Mouse (Mus musculus): ENCODE measurements around the gene Iqce. TPM values are rescaled to one million over a fixed set of nuclear protein-coding genes. Genes with fewer than 3 reads are reported as not detected.

Gene Iqce
- polyA plus RNA-seq, 1 experiment from 2014 or later = 30.8 TPM

DNA sequence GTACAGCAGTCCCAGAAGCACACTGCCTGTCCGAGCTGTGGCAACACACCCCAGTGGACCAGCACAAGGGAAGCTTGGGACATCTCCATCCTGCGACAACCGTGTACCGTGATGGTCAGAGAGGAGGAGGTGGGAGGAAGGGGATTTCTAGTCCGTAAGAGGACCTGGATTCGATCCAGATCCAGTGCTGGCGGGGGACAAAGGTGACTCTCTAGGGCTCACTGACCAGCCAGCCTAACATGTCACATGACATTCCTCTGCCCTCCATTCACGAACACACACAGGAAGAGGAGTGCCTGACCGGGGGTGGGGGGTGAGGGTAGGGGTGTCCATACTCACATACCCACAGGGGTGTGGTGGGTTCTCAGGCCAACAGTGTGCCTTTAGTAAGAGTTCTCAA lies 2.4 kb downstream of the Iqce start:
- no peak overlapping the region for H3K27ac ChIP-seq (ENCODE audit: low read length)
- H3K27me3 ChIP-seq (replicated peaks; ENCODE audit: control insufficient read depth, insufficient read depth, low read length) = no peaks in the 10 kb centered on the region
- no peak overlapping the region for H3K4me3 ChIP-seq (replicated peaks; ENCODE audit: low read length)
- no peak overlapping the region for H3K4me2 ChIP-seq (ENCODE audit: low read length)
- no peak for ATAC-seq
- peaks cover 20% of the 10 kb centered on the region for H3K4me1 ChIP-seq (replicated peaks; ENCODE audit: control insufficient read depth, insufficient read depth, low read length)
- H3K36me3 ChIP-seq (ENCODE audit: control insufficient read depth, insufficient read depth) = peaks cover 8% of the 10 kb centered on the region; the same call in 1 of the 2 replicates
- WGBS = 77% methylated on average over 9 of the region's 9 CpGs
- H3K9me3 ChIP-seq (ENCODE audit: control insufficient read depth, low read length) = no peaks in the 10 kb centered on the region
- no peak overlapping the region for H3K9ac ChIP-seq (replicated peaks; ENCODE audit: low read depth, low read length)

DNA sequence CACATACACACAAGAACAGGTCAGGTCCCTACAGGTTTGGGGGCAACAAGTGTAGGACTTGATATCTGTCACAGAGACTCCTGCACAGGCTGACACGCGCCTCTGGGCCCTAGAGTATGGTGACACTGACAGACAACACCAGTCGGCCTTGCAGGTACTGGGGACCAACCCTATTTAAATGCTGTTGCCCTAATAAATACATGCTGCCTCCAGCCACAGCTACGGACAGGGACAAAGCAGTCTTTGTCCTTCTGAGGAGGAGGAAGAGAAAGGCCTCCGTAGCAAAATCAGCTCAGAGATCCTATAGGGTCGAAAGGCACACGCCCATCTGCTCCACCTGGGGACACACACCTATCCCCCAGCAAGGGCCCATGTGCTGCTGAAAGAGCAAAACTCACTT lies 6.2 kb downstream of the Iqce start:
- peaks cover 16% of the 10 kb centered on the region for H3K36me3 ChIP-seq (ENCODE audit: control insufficient read depth, insufficient read depth)
- H3K4me1 ChIP-seq (replicated peaks; ENCODE audit: control insufficient read depth, insufficient read depth, low read length) = peaks cover 4% of the 10 kb centered on the region
- H3K27ac ChIP-seq (ENCODE audit: low read length) = no peak overlapping the region
- H3K9ac ChIP-seq (replicated peaks; ENCODE audit: low read depth, low read length) = no peak overlapping the region
- no peak overlapping the region for H3K4me2 ChIP-seq (ENCODE audit: low read length)
- ATAC-seq = no peak
- H3K27me3 ChIP-seq (replicated peaks; ENCODE audit: control insufficient read depth, insufficient read depth, low read length) = no peaks in the 10 kb centered on the region
- 85% methylated on average over 7 of the region's 7 CpGs for WGBS
- H3K4me3 ChIP-seq (replicated peaks; ENCODE audit: low read length) = no peak overlapping the region
- H3K9me3 ChIP-seq (ENCODE audit: control insufficient read depth, low read length) = no peaks in the 10 kb centered on the region

DNA sequence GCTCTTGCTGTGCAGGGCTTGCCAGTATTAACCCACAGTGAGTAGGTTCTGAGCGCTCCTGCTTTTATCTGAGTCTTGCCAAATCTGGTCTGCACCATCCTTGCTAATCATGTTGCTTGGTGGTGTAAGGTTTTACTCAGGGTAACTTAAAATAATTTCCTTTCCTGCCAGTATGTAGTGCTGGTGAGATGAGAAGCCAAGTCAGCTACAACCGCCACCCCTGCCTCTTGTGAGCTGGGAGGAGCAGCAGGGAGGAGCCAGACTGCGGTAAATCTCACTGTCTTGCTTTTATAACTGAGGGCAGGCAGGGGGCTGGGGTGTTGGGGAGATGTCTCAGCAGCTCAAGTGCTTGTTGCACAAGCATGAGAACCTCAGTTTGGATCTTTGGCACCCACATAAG lies 13.7 kb downstream of the Iqce start:
- Histone ChIP-seq H3K27me3 (replicated peaks; ENCODE audit: control insufficient read depth, insufficient read depth, low read length) (no peaks in the 10 kb centered on the region), H3K27ac (ENCODE audit: low read length) (no peak overlapping the region), H3K36me3 (ENCODE audit: control insufficient read depth, insufficient read depth) (peaks cover 16% of the 10 kb centered on the region), H3K4me2 (ENCODE audit: low read length) (no peak overlapping the region), H3K9me3 (ENCODE audit: control insufficient read depth, low read length) (no peaks in the 10 kb centered on the region), H3K4me1 (replicated peaks; ENCODE audit: control insufficient read depth, insufficient read depth, low read length) (no peaks in the 10 kb centered on the region), H3K9ac (replicated peaks; ENCODE audit: low read depth, low read length) (no peak overlapping the region), H3K4me3 (replicated peaks; ENCODE audit: low read length) (no peak overlapping the region)
- WGBS = 78% methylated on average over 3 of the region's 3 CpGs
- ATAC-seq = no peak

DNA sequence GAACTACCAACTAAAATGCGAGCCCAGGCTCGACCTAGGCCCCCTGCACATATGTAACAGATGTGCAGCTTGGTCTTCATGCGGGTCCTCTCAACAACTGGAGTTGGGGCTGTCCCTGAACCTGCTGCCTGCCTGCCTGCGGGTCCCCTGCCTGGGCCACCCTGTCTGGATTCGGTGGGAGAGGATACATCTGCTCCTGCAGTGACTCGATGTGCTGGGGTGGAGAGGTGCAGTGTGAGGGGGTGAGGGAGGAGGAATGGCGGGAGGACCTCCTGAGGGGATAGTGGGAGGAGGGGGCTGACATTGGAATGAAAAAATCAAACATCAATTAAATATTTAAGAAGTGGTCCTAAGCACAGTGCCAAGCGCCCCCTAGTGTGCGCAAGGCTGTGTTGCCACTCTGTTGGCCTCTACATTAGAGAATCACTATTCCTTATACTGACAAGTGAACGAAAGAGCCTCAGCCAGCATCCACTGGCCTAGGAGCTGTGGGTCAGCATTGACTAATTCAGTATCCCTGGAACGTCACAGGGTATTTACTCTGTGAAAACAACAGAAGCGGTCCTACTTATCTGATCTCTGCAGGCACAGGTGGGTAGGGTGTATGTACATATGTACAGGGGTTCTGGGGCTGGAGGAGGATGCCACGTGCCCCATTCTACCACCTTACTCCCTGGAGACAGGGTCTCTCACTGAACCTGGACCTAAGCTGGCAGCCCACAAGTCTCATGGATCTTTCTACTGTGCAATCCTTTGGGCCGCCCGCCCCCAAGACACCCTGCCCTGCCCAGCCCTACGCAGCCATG lies 17.6 kb downstream of the Iqce start:
- no peaks in the 10 kb centered on the region for H3K27me3 ChIP-seq (replicated peaks; ENCODE audit: control insufficient read depth, insufficient read depth, low read length)
- H3K4me3 ChIP-seq (replicated peaks; ENCODE audit: low read length) = no peak overlapping the region
- H3K27ac ChIP-seq (ENCODE audit: low read length) = no peak overlapping the region
- no peaks in the 10 kb centered on the region for H3K4me1 ChIP-seq (replicated peaks; ENCODE audit: control insufficient read depth, insufficient read depth, low read length)
- no peaks in the 10 kb centered on the region for H3K9me3 ChIP-seq (ENCODE audit: control insufficient read depth, low read length)
- 64% methylated on average over 16 of the region's 16 CpGs for WGBS
- ATAC-seq = 0 out of 2 replicates have a peak, but pooled peaks have one; percentile 66
- H3K9ac ChIP-seq (replicated peaks; ENCODE audit: low read depth, low read length) = no peak overlapping the region
- peaks cover 11% of the 10 kb centered on the region for H3K36me3 ChIP-seq (ENCODE audit: control insufficient read depth, insufficient read depth)
- no peak overlapping the region for H3K4me2 ChIP-seq (ENCODE audit: low read length)

DNA sequence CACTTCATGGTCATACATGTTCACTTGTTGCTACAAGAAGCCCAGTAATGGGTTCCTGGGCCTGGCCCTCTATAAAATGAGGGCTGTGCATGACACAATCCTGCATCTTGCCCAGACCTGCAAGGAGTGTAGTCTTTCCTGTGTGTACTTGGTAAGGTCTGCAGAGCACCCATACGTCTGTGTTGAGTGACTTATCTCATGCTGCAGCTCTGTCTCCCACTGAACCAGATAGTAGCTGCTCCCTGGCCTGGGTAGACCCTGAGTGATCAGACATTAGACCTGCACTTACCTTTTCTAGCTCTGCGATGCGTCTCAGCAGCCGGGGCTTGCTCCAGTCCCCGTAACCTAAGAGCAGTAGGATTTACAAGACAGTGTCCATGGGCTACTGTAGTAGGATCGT lies 20.1 kb downstream of the Iqce start:
- Histone ChIP-seq H3K9me3 (ENCODE audit: control insufficient read depth, low read length) (no peaks in the 10 kb centered on the region), H3K27me3 (replicated peaks; ENCODE audit: control insufficient read depth, insufficient read depth, low read length) (no peaks in the 10 kb centered on the region), H3K4me1 (replicated peaks; ENCODE audit: control insufficient read depth, insufficient read depth, low read length) (no peaks in the 10 kb centered on the region), H3K4me3 (replicated peaks; ENCODE audit: low read length) (no peak overlapping the region), H3K4me2 (ENCODE audit: low read length) (no peak overlapping the region), H3K27ac (ENCODE audit: low read length) (no peak overlapping the region), H3K36me3 (ENCODE audit: control insufficient read depth, insufficient read depth) (peaks cover 7% of the 10 kb centered on the region; the same call in 1 of the 2 replicates), H3K9ac (replicated peaks; ENCODE audit: low read depth, low read length) (no peak overlapping the region)
- 99% methylated on average over 6 of the region's 6 CpGs for WGBS
- no peak for ATAC-seq

DNA sequence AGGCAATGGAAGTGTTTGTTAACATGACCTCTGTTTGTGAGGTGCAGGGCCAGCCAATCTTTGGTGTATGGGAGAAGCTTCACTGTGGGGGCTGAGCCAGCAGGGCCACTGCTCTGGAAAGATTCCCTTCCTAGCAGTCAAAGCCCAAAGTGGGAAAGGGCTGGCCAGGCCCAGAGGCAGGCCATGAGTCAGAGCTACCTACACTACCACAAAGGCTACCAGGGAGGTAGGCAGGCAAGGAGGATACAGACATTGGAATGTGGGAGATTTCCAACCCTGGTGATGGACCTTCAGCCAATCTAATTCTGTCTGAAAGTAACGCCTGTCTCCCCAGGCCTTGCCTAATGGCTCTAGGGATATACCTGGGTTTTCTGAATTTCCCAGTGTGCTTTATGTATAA lies 21.2 kb downstream of the Iqce start:
- no peaks in the 10 kb centered on the region for H3K9me3 ChIP-seq (ENCODE audit: control insufficient read depth, low read length)
- 95% methylated on average over 1 of the region's 1 CpGs for WGBS
- H3K27me3 ChIP-seq (replicated peaks; ENCODE audit: control insufficient read depth, insufficient read depth, low read length) = no peaks in the 10 kb centered on the region
- no peak overlapping the region for H3K4me2 ChIP-seq (ENCODE audit: low read length)
- H3K4me1 ChIP-seq (replicated peaks; ENCODE audit: control insufficient read depth, insufficient read depth, low read length) = no peaks in the 10 kb centered on the region
- H3K36me3 ChIP-seq (ENCODE audit: control insufficient read depth, insufficient read depth) = peaks cover 8% of the 10 kb centered on the region; the same call in 1 of the 2 replicates
- no peak for ATAC-seq
- no peak overlapping the region for H3K4me3 ChIP-seq (replicated peaks; ENCODE audit: low read length)
- H3K27ac ChIP-seq (ENCODE audit: low read length) = no peak overlapping the region
- no peak overlapping the region for H3K9ac ChIP-seq (replicated peaks; ENCODE audit: low read depth, low read length)

DNA sequence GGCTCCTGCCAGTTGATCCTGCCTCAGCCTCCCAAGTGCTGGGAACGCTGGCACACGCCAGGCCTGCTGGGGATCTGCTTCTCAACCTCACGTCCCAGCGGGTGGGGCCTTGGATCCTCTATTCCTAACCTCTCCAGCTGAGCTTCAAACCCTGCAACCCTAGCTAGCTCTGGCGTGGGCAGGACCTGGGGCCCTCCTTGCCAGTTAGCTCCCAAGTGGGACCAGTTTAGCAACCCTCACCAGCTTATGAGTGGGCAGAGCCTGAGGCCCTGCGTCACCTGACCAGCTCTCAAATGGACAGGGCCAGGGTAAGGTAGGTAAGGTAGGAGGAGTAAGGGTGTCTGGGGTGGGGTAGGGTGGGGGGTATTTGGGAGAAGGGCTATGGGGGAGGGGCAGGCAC lies 22.1 kb downstream of the Iqce start:
- H3K9me3 ChIP-seq (ENCODE audit: control insufficient read depth, low read length) = no peaks in the 10 kb centered on the region
- no peak overlapping the region for H3K4me3 ChIP-seq (replicated peaks; ENCODE audit: low read length)
- WGBS = 89% methylated on average over 6 of the region's 6 CpGs
- H3K27me3 ChIP-seq (replicated peaks; ENCODE audit: control insufficient read depth, insufficient read depth, low read length) = no peaks in the 10 kb centered on the region
- H3K9ac ChIP-seq (replicated peaks; ENCODE audit: low read depth, low read length) = no peak overlapping the region
- no peaks in the 10 kb centered on the region for H3K4me1 ChIP-seq (replicated peaks; ENCODE audit: control insufficient read depth, insufficient read depth, low read length)
- no peak for ATAC-seq
- no peak overlapping the region for H3K4me2 ChIP-seq (ENCODE audit: low read length)
- H3K27ac ChIP-seq (ENCODE audit: low read length) = no peak overlapping the region
- H3K36me3 ChIP-seq (ENCODE audit: control insufficient read depth, insufficient read depth) = peaks cover 8% of the 10 kb centered on the region; the same call in 1 of the 2 replicates

DNA sequence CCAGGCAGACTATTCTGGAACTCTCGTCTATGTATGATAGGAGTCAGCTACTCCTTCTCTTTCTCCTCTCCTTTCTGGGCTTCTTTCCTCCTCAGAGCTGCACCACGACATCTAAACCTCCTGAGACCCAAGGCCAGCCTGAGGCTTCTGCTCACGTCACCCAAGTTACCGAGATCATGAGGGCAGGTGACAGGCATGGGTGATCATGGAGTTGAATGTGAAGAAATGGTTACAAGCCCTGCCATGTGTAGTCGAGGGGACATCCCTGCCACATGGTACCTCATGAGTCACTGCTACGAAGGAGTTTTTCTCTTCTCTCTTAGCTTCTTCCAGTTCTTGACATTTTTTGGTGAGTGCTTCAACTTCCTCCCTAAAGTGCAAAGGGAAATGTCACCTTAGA lies 25.0 kb downstream of the Iqce start:
- Histone ChIP-seq H3K27ac (ENCODE audit: low read length) (no peak overlapping the region), H3K36me3 (ENCODE audit: control insufficient read depth, insufficient read depth) (peaks cover 8% of the 10 kb centered on the region; the same call in 1 of the 2 replicates), H3K9me3 (ENCODE audit: control insufficient read depth, low read length) (no peaks in the 10 kb centered on the region), H3K4me1 (replicated peaks; ENCODE audit: control insufficient read depth, insufficient read depth, low read length) (no peaks in the 10 kb centered on the region), H3K4me3 (replicated peaks; ENCODE audit: low read length) (no peak overlapping the region), H3K27me3 (replicated peaks; ENCODE audit: control insufficient read depth, insufficient read depth, low read length) (no peaks in the 10 kb centered on the region), H3K9ac (replicated peaks; ENCODE audit: low read depth, low read length) (no peak overlapping the region), H3K4me2 (ENCODE audit: low read length) (no peak overlapping the region)
- no peak for ATAC-seq
- WGBS = 91% methylated on average over 6 of the region's 6 CpGs

DNA sequence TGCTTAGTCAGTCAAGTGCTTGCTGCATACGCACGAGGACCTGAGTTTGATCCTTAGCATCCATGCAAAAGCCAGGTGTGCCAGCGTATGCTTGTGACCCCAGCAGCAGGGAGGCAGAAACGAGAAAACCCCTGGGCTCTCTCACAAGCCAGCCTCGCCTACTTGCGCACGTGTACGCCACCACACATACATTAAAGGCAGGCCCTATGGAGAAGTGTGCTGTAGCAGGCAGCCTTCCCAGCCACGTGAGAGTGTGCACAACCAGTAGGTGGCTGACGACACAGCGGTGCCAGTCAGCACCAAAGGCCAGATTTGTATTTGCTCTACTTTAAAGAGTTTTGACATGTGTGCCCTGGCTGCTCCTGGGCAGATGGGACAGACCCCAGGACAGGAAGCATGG lies 26.5 kb downstream of the Iqce start:
- Histone ChIP-seq H3K27me3 (replicated peaks; ENCODE audit: control insufficient read depth, insufficient read depth, low read length) (no peaks in the 10 kb centered on the region), H3K27ac (ENCODE audit: low read length) (no peak overlapping the region), H3K9ac (replicated peaks; ENCODE audit: low read depth, low read length) (no peak overlapping the region), H3K36me3 (ENCODE audit: control insufficient read depth, insufficient read depth) (peaks cover 5% of the 10 kb centered on the region; the same call in 1 of the 2 replicates), H3K4me2 (ENCODE audit: low read length) (no peak overlapping the region), H3K9me3 (ENCODE audit: control insufficient read depth, low read length) (no peaks in the 10 kb centered on the region), H3K4me1 (replicated peaks; ENCODE audit: control insufficient read depth, insufficient read depth, low read length) (no peaks in the 10 kb centered on the region), H3K4me3 (replicated peaks; ENCODE audit: low read length) (no peak overlapping the region)
- ATAC-seq = no peak
- WGBS = 84% methylated on average over 11 of the region's 11 CpGs

Measured in forebrain, embryonic 16.5 days (tissue).